Mouse (Mus musculus): ENCODE measurements around the gene Foxp1.

DNA sequence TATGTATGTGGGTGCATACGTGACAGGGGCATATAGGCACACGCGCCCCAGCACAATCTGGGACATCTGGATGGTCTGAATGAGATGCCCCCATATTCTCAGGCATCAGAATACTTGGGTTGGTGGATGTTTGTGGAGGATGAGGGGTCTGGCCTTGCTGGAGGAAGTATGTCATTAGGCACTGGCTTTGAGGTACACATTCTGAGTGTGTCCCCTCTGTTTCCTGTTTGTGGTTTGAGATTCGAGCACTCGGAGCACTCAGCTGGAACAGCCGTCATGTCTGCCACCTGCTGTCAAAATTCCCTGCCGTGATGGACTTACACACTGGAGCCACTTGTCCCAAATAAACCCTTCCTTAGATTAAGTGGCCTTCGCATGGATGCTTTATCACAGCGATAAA is 395.8 kb downstream of the Foxp1 start:
- no peak for TF ChIP-seq MYB (IDR thresholded peaks at IDR 0.05; ENCODE audit: low read depth, low read length)
- TF ChIP-seq ZNF384 (IDR thresholded peaks at IDR 0.05; ENCODE audit: low read depth, low read length): no peak
- no peak for TF ChIP-seq UBTF (IDR thresholded peaks at IDR 0.05; ENCODE audit: borderline replicate concordance, insufficient read depth, low read depth, low read length)
- no peak for TF ChIP-seq ZC3H11A (IDR thresholded peaks at IDR 0.05; ENCODE audit: low read depth, low read length)
- TF ChIP-seq TCF12 (IDR thresholded peaks at IDR 0.05; ENCODE audit: low read depth, low read length): no peak

Data from MEL (cell line).